Mouse (Mus musculus) heart, adult 2 months (tissue): ENCODE measurements around the gene Ogdh.

Source experiments
- CTCF ChIP-seq: fragments of 200-600 bp; IDR thresholded peaks from 2 replicates; pipeline ENCODE4 v1.8.1; 2022; ENCODE audit warnings: antibody characterized with exemption, mild to moderate bottlenecking, moderate library complexity
- EP300 ChIP-seq: fragments of 200-500 bp; IDR thresholded peaks from 2 replicates; pipeline ENCODE4 v1.6.1; 2011; ENCODE audit warnings: low read depth, low read length, control low read depth; ENCODE audit not compliant: insufficient read depth
- POLR2A ChIP-seq: fragments of 200-500 bp; IDR thresholded peaks from 2 replicates; pipeline ENCODE4 v1.6.1; 2011; ENCODE audit warnings: mild to moderate bottlenecking, low read depth, low read length, control low read depth; ENCODE audit not compliant: insufficient read depth

- TF ChIP-seq EP300: no peak
- no peak for TF ChIP-seq CTCF
- TF ChIP-seq POLR2A: no peak
These were observed 38.6 kb upstream of the Ogdh start for GRCm38 (mm10) chr11:6252824-6253223.
